Mouse (Mus musculus) forebrain, embryonic 13.5 days (tissue): ENCODE results near the gene Twnk. TPM values are rescaled to one million over a fixed set of nuclear protein-coding genes. Genes with fewer than 3 reads are reported as not detected.
A peak's percentile ranks its signal among the peaks of the same experiment; 100 is the strongest.

Experiments used
- ATAC-seq: fragments of 200-750 bp; cut with Nextera tagmentation; 2 replicates; pipeline ENCODE4 v1.8.0; 2017
- H3K27ac ChIP-seq: fragments of 300-500 bp; sonication (generic); 2 replicates; pipeline ENCODE4 v1.5.1; 2015; ENCODE audit warnings: inconsistent platforms, mild to moderate bottlenecking, moderate library complexity
- H3K27me3 ChIP-seq: fragments of 300-500 bp; sonication (generic); 2 replicates; pipeline ENCODE4 v1.6.1; 2015; ENCODE audit warnings: mild to moderate bottlenecking, inconsistent platforms
- H3K36me3 ChIP-seq: fragments of 300-500 bp; sonication (generic); 2 replicates; pipeline ENCODE4 v1.6.1; 2015; ENCODE audit warnings: mild to moderate bottlenecking, inconsistent platforms; ENCODE audit not compliant: poor library complexity, severe bottlenecking
- H3K4me1 ChIP-seq: fragments of 300-500 bp; sonication (generic); 2 replicates; pipeline ENCODE4 v1.6.1; 2015; ENCODE audit warnings: inconsistent platforms
- H3K4me2 ChIP-seq: fragments of 300-500 bp; sonication (generic); 2 replicates; pipeline ENCODE4 v1.6.1; 2015; ENCODE audit warnings: inconsistent platforms, mild to moderate bottlenecking, moderate library complexity
- H3K4me3 ChIP-seq: fragments of 300-500 bp; sonication (generic); 2 replicates; pipeline ENCODE4 v1.5.1; 2015; ENCODE audit warnings: mild to moderate bottlenecking, inconsistent platforms
- H3K9ac ChIP-seq: fragments of 300-500 bp; sonication (generic); 2 replicates; pipeline ENCODE4 v1.6.1; 2015; ENCODE audit warnings: mild to moderate bottlenecking, inconsistent platforms
- H3K9me3 ChIP-seq: fragments of 300-500 bp; sonication (generic); replicated peaks from 2 replicates; pipeline ENCODE4 v1.6.1; 2016; ENCODE audit warnings: inconsistent platforms
- WGBS: fragments of 180-500 bp; shearing (Covaris S2); methylation state at CpG from one replicate; pipeline ENCODE4 v1.1.7; 2015; 5-methylcytosine and 5-hydroxymethylcytosine counted together
- polyA plus RNA-seq: library from polyadenylated mRNA; unstranded; fragments of >200 nt; fragmentation: Nextera tagmentation; extraction: Ambion mirVana; gene quantifications from 2 replicates; pipeline ENCODE4 v1.2.1, GENCODE M21; 2015

Gene Twnk
- polyA plus RNA-seq, 1 experiment from 2014 or later = 21.1 TPM

GRCm38 (mm10) chr19:45058113-45058839 lies 52.8 kb downstream of the Twnk start:
- Histone ChIP-seq H3K9ac (peak overlapping the region; percentile 89), H3K27ac (peak overlapping the region; percentile 97), H3K27me3 (no peaks in the 10 kb centered on the region), H3K36me3 (peaks cover 20% of the 10 kb centered on the region), H3K4me2 (peak overlapping the region; percentile 87), H3K9me3 (no peaks in the 10 kb centered on the region), H3K4me3 (peak overlapping the region; percentile 64), H3K4me1 (peaks cover 26% of the 10 kb centered on the region)
- ATAC-seq = peak; percentile 94
- under 1% methylated on average over 34 of the region's 34 CpGs for WGBS

GRCm38 (mm10) chr19:45058841-45059240 lies 53.4 kb downstream of the Twnk start:
- Histone ChIP-seq H3K36me3 (peaks cover 15% of the 10 kb centered on the region), H3K9ac (peak overlapping the region; percentile 89), H3K4me2 (peak overlapping the region; percentile 87), H3K27me3 (peaks cover 3% of the 10 kb centered on the region; the same call in 1 of the 2 replicates), H3K9me3 (no peaks in the 10 kb centered on the region), H3K4me1 (peaks cover 28% of the 10 kb centered on the region), H3K27ac (peak overlapping the region; percentile 97), H3K4me3 (peak overlapping the region; percentile 64)
- WGBS = 2% methylated on average over 14 of the region's 14 CpGs
- no peak for ATAC-seq

Other genes starting within 250 kb of the Twnk start
- 0.05 TPM in 1 of 2 replicates, not detected in the other for gene Pax2, start 249.6 kb upstream of the Twnk start, polyA plus RNA-seq
- gene Slf2, start 74.5 kb upstream of the Twnk start, polyA plus RNA-seq = 30.4 and 34.5 TPM in 2 replicates
- 9.7 and 11.7 TPM in 2 replicates for gene Sema4g, start 16.6 kb upstream of the Twnk start, polyA plus RNA-seq
- gene Mrpl43, start 779 bp downstream of the Twnk start, polyA plus RNA-seq = 82.2 and 89.7 TPM in 2 replicates
- 24.5 and 24.7 TPM in 2 replicates for gene Lzts2, start 8.8 kb downstream of the Twnk start, polyA plus RNA-seq
- 0.92 and 1.5 TPM in 2 replicates for gene Pdzd7, start 40.1 kb downstream of the Twnk start, polyA plus RNA-seq
- 38.8 and 42.2 TPM in 2 replicates for gene Sfxn3, start 41.8 kb downstream of the Twnk start, polyA plus RNA-seq
- 0.46 and 0.76 TPM in 2 replicates for gene Kazald1, start 69.6 kb downstream of the Twnk start, polyA plus RNA-seq
- gene Tlx1, start 145.0 kb downstream of the Twnk start, polyA plus RNA-seq = 0.14 TPM in 1 of 2 replicates, not detected in the other
- not detected in 2 replicates for gene Lbx1, start 230.1 kb downstream of the Twnk start, polyA plus RNA-seq